8 mouse cellular contexts compared by ENCODE assay signal in genomic region chrX:53057054-53057759, GRCm38 (mm10).
DNase-seq lines count a peak whose midpoint lies in the region; ATAC-seq and TF ChIP-seq lines count a peak whose summit lies in the region.

No protein-coding gene starts in this region.

- H3K27ac ChIP-seq in bone marrow macrophage, adult 2 months (ENCODE audit: insufficient read depth, low read depth, low read length): peak overlapping the region; percentile 81
- H3K27ac ChIP-seq in heart, embryonic 13.5 days (replicated peaks): peak overlapping the region; percentile 98
- peak overlapping the region; percentile 93 for H3K27ac ChIP-seq in kidney, postnatal 0 days
- H3K27ac ChIP-seq in liver, embryonic 16.5 days (ENCODE audit: low read length): peak overlapping the region; percentile 77
- no peak overlapping the region for H3K27ac ChIP-seq in neural tube, embryonic 12.5 days
- H3K27ac ChIP-seq in stomach, postnatal 0 days (replicated peaks): peak overlapping the region; percentile 91

- H3K27me3 ChIP-seq in erythroblast, embryonic 14.5 days (ENCODE audit: control insufficient read depth): peaks cover 45% of the 10 kb centered on the region
- H3K27me3 ChIP-seq in heart, embryonic 13.5 days (replicated peaks): no peaks in the 10 kb centered on the region
- H3K27me3 ChIP-seq in kidney, postnatal 0 days (ENCODE audit: insufficient read depth, low read length): no peaks in the 10 kb centered on the region
- peaks cover 28% of the 10 kb centered on the region for H3K27me3 ChIP-seq in liver, embryonic 16.5 days (ENCODE audit: control insufficient read depth, insufficient read depth, low read depth, low read length)
- 0 out of 2 replicates have a peak, but pooled peaks cover 3% of the 10 kb centered on the region for H3K27me3 ChIP-seq in neural tube, embryonic 12.5 days (replicated peaks)
- no peaks in the 10 kb centered on the region for H3K27me3 ChIP-seq in stomach, postnatal 0 days (ENCODE audit: control insufficient read depth, insufficient read depth, low read length)

- peak; percentile 90 for ATAC-seq in heart, embryonic 13.5 days (ENCODE audit: extremely low read depth, insufficient number of reproducible peaks, low FRiP score, low TSS enrichment)
- peak; percentile 92 for ATAC-seq in kidney, postnatal 0 days (replicated peaks; ENCODE audit: low FRiP score, low read depth)
- ATAC-seq in liver, embryonic 16.5 days (ENCODE audit: low read depth): peak; percentile 89
- ATAC-seq in neural tube, embryonic 12.5 days (ENCODE audit: low FRiP score, low read depth): peak; percentile 86
- ATAC-seq in stomach, postnatal 0 days (ENCODE audit: low FRiP score, low TSS enrichment): peak; percentile 90

- H3K36me3 ChIP-seq in erythroblast, embryonic 14.5 days (ENCODE audit: control insufficient read depth): peaks cover 7% of the 10 kb centered on the region
- H3K36me3 ChIP-seq in heart, embryonic 13.5 days: peaks cover 12% of the 10 kb centered on the region
- no peaks in the 10 kb centered on the region for H3K36me3 ChIP-seq in kidney, postnatal 0 days (ENCODE audit: insufficient read depth, low read length)
- H3K36me3 ChIP-seq in liver, embryonic 16.5 days (ENCODE audit: control insufficient read depth, insufficient read depth): no peaks in the 10 kb centered on the region
- H3K36me3 ChIP-seq in neural tube, embryonic 12.5 days: no peaks in the 10 kb centered on the region
- no peaks in the 10 kb centered on the region for H3K36me3 ChIP-seq in stomach, postnatal 0 days (ENCODE audit: control insufficient read depth, insufficient read depth, low read length)

- DNase-seq in CD4-positive, CD25-positive, alpha-beta regulatory T cell, adult 2 months (ENCODE audit: low read depth, low spot score): peak; percentile 76
- peak; percentile 93 for DNase-seq in kidney, postnatal 0 days (ENCODE audit: low spot score)
- peak; percentile 89 for DNase-seq in stomach, postnatal 0 days (ENCODE audit: low spot score)

- peak overlapping the region; percentile 69 for H3K4me2 ChIP-seq in heart, embryonic 13.5 days
- peak overlapping the region; percentile 63 for H3K4me2 ChIP-seq in kidney, postnatal 0 days (ENCODE audit: low read length)
- peak overlapping the region; percentile 83 for H3K4me2 ChIP-seq in liver, embryonic 16.5 days (ENCODE audit: low read depth, low read length)
- peak overlapping the region; percentile 66 for H3K4me2 ChIP-seq in neural tube, embryonic 12.5 days (replicated peaks)
- peak overlapping the region; percentile 51 for H3K4me2 ChIP-seq in stomach, postnatal 0 days (replicated peaks; ENCODE audit: low read depth)

- TF ChIP-seq POLR2A in bone marrow macrophage, adult 2 months (IDR thresholded peaks at IDR 0.05; ENCODE audit: borderline replicate concordance, low read depth, low read length): no peak

- peak overlapping the region; percentile 61 for H3K4me3 ChIP-seq in bone marrow macrophage, adult 2 months (ENCODE audit: insufficient read depth, low read length)
- H3K4me3 ChIP-seq in erythroblast, embryonic 14.5 days (replicated peaks): peak overlapping the region; percentile 80
- H3K4me3 ChIP-seq in heart, embryonic 13.5 days: peak overlapping the region; percentile 68
- peak overlapping the region; percentile 64 for H3K4me3 ChIP-seq in kidney, postnatal 0 days (replicated peaks; ENCODE audit: low read depth, low read length)
- peak overlapping the region; percentile 67 for H3K4me3 ChIP-seq in liver, embryonic 16.5 days (ENCODE audit: low read depth, low read length)
- H3K4me3 ChIP-seq in neural tube, embryonic 12.5 days: peak overlapping the region; percentile 46
- peak overlapping the region; percentile 58 for H3K4me3 ChIP-seq in stomach, postnatal 0 days (ENCODE audit: low read depth, low read length)

- peaks cover 10% of the 10 kb centered on the region for H3K9me3 ChIP-seq in erythroblast, embryonic 14.5 days (ENCODE audit: control insufficient read depth, low read length)
- no peaks in the 10 kb centered on the region for H3K9me3 ChIP-seq in heart, embryonic 13.5 days
- no peaks in the 10 kb centered on the region for H3K9me3 ChIP-seq in kidney, postnatal 0 days (replicated peaks; ENCODE audit: low read length)
- no peaks in the 10 kb centered on the region for H3K9me3 ChIP-seq in liver, embryonic 16.5 days (replicated peaks; ENCODE audit: control insufficient read depth, low read length)
- H3K9me3 ChIP-seq in neural tube, embryonic 12.5 days: no peaks in the 10 kb centered on the region
- no peaks in the 10 kb centered on the region for H3K9me3 ChIP-seq in stomach, postnatal 0 days (ENCODE audit: control insufficient read depth, low read length)

- TF ChIP-seq CTCF in bone marrow macrophage, adult 2 months (IDR thresholded peaks at IDR 0.05; ENCODE audit: low read depth, low read length): no peak
- no peak for TF ChIP-seq CTCF in kidney, postnatal 0 days (IDR thresholded peaks at IDR 0.05; ENCODE audit: low read depth)
- TF ChIP-seq CTCF in stomach, postnatal 0 days (IDR thresholded peaks at IDR 0.05; ENCODE audit: low read depth): no peak

- TF ChIP-seq EP300 in stomach, postnatal 0 days (optimal IDR thresholded peaks at IDR 0.05): no peak

- peak overlapping the region; percentile 95 for H3K9ac ChIP-seq in heart, embryonic 13.5 days
- peak overlapping the region; percentile 83 for H3K9ac ChIP-seq in kidney, postnatal 0 days (ENCODE audit: low read depth, low read length)
- peak overlapping the region; percentile 67 for H3K9ac ChIP-seq in liver, embryonic 16.5 days (ENCODE audit: low read depth, low read length)
- H3K9ac ChIP-seq in neural tube, embryonic 12.5 days: peak overlapping the region; percentile 64
- H3K9ac ChIP-seq in stomach, postnatal 0 days (ENCODE audit: low read length): peak overlapping the region; percentile 83

- H3K4me1 ChIP-seq in bone marrow macrophage, adult 2 months (ENCODE audit: control insufficient read depth, insufficient read depth, low read length): peaks cover 8% of the 10 kb centered on the region
- H3K4me1 ChIP-seq in erythroblast, embryonic 14.5 days (ENCODE audit: control insufficient read depth): peaks cover 34% of the 10 kb centered on the region
- H3K4me1 ChIP-seq in heart, embryonic 13.5 days: peaks cover 36% of the 10 kb centered on the region
- H3K4me1 ChIP-seq in kidney, postnatal 0 days (replicated peaks; ENCODE audit: insufficient read depth, low read length): 0 out of 2 replicates have a peak, but pooled peaks cover 3% of the 10 kb centered on the region
- no peaks in the 10 kb centered on the region; the same call in 1 of the 2 replicates for H3K4me1 ChIP-seq in liver, embryonic 16.5 days (ENCODE audit: control insufficient read depth, low read depth, low read length)
- no peaks in the 10 kb centered on the region for H3K4me1 ChIP-seq in neural tube, embryonic 12.5 days
- no peaks in the 10 kb centered on the region for H3K4me1 ChIP-seq in stomach, postnatal 0 days (replicated peaks; ENCODE audit: control insufficient read depth, insufficient read depth)

- 3% methylated on average over 27 of the region's 42 CpGs for WGBS in heart, embryonic 13.5 days
- 22% methylated on average over 42 of the region's 42 CpGs for WGBS in kidney, postnatal 0 days
- WGBS in liver, embryonic 16.5 days (ENCODE audit: insufficient replicate concordance): 16% methylated on average over 29 of the region's 42 CpGs
- 15% methylated on average over 42 of the region's 42 CpGs for WGBS in neural tube, embryonic 12.5 days
- 11% methylated on average over 27 of the region's 42 CpGs for WGBS in stomach, postnatal 0 days
